Mouse (Mus musculus): ENCODE data around the gene 1700093K21Rik. TPM values are rescaled to one million over a fixed set of nuclear protein-coding genes. Genes with fewer than 3 reads are reported as not detected.

1700093K21Rik gene
- polyA plus RNA-seq, 1 experiment from 2014 or later = not detected

DNA sequence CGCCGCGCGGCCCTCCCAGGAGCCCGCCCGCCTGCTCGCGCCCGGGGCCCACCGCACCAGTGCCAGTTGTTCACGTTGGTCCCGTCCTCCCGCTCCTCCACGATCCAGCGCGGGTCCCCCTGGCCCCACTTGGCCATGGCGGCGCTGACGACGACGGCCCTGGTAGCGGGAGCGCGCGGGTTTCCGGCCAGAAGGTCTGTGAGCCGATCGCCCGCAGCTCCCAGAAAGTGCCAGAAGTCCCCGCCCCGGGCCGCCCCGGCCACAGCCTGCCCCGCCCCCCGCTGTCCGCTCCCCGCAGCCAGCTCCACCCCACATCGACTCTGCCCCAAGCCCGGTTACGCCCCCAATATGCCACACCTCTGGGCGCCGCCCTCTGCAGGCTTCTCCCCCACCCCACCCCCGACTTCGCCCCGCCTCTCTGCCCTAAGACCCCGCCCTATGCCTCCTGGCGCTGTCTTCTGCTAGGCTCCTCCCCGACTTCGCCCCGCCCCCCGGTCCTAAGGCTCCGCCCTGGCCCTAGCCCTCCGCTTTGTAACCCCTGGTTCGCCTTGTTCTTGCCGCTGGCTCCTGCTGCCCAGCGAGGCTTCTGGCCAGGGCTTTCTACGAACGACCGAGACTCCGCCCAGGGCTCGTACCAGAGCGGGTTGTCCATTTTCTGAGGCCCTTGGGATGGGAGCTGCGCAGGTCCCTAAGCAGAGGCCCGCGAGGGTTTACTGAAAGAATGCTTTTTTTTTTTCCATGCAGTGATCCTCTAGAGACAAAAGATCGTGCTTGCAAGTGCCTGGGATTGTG, 23.0 kb downstream of the 1700093K21Rik start, which contains the start of gene Ahsa2:
TSS of gene Ahsa2 (minus strand) at position 313 of the 792 bp plus-strand sequence.
- in situ Hi-C loops (cut with MboI; ENCODE audit: low pct_unique_long_range_greater_than_20kb) = loop anchor here (5.0 to 25.0 kb wide), 2 partner anchors 69 to 389 kb away; partner anchors contain the start of gene Papolg
- H3K27me3 ChIP-seq = no peaks in the 10 kb centered on the region
- ATAC-seq (peak; percentile 94), DNase-seq (ENCODE audit: low read depth, low spot score) (peak; percentile 75)
- ChIA-PET POLR2A (interaction anchor here (2.2 kb wide), 1 partner anchor 10 kb away, joined by 8 read pairs; no protein-coding TSS in a partner anchor), CTCF (interaction anchor here (1.0 to 1.2 kb wide), 2 partner anchors 13 to 21 kb away, joined by 3 read pairs; no protein-coding TSS in a partner anchor)
- no peak for TF ChIP-seq CTCF (IDR thresholded peaks at IDR 0.05)

DNA sequence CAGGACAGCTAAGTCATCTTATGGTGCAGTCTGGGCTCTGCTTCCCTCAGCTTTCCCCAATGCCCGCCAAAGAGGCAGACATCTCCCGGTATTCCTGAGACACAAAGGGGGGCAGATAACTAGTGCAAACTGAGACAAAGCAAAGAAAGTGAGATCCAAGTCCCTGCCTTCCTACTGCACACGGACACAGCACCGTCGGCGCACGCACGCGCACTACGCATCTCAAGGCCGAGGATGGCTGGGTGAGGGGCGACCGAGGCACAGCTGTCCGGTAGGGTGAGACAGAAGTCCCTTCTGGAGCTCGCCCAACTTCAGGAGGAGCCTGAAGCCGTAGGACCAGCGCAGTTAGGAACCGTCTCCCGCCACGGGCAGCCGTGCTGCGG, 23.6 kb downstream of the 1700093K21Rik start:
- POLR2A ChIA-PET = interaction anchor here (2.2 kb wide), 1 partner anchor 9 kb away, joined by 8 read pairs; no protein-coding TSS in a partner anchor
- DNase-seq (ENCODE audit: low read depth, low spot score) (no peak), ATAC-seq (peak; percentile 67)
- in situ Hi-C loops (cut with MboI; ENCODE audit: low pct_unique_long_range_greater_than_20kb) = loop anchor here (5.0 to 25.0 kb wide), 2 partner anchors 70 to 390 kb away; partner anchors contain the start of gene Papolg
- CTCF ChIA-PET = interaction anchor here (1.0 to 1.3 kb wide), 2 partner anchors 21 to 510 kb away, joined by 3 read pairs; no protein-coding TSS in a partner anchor
- no peak for TF ChIP-seq CTCF (IDR thresholded peaks at IDR 0.05)
- no peaks in the 10 kb centered on the region for H3K27me3 ChIP-seq

DNA sequence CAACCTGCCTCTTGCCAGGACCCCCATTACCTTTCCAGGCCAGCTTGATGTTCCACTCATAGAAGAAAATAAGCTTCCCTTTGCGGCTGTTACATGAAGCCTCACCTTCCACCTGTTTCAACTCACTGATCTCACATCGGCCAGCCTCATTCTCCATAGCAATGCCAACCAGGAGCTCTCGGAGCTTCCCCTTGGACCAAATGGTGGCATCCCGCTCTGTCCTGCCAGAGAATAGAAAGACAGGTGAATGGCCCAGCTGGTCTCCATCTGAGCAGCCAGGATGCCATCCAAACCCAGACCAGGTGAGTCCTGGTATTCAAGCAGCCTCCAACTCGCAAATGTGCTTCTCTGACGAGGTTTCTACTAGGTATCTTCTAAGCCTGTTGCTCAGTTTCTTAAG, 24.3 kb downstream of the 1700093K21Rik start:
- H3K27me3 ChIP-seq = no peaks in the 10 kb centered on the region
- POLR2A ChIA-PET = interaction anchor here (2.2 kb wide), 1 partner anchor 9 kb away, joined by 8 read pairs; no protein-coding TSS in a partner anchor
- DNase-seq (ENCODE audit: low read depth, low spot score) = no peak
- no peak for TF ChIP-seq CTCF (IDR thresholded peaks at IDR 0.05)
- in situ Hi-C loops (cut with MboI; ENCODE audit: low pct_unique_long_range_greater_than_20kb) = loop anchor here (5.0 to 25.0 kb wide), 2 partner anchors 71 to 391 kb away; partner anchors contain the start of gene Papolg
- CTCF ChIA-PET = interaction anchor here (0.9 to 1.3 kb wide), 2 partner anchors 158 to 509 kb away, joined by 3 read pairs; no protein-coding TSS in a partner anchor
- no peak for ATAC-seq

- TF ChIP-seq CTCF (IDR thresholded peaks at IDR 0.05) = no peak
- in situ Hi-C loops (cut with MboI; ENCODE audit: low pct_unique_long_range_greater_than_20kb) = loop anchor here (5.0 to 25.0 kb wide), 2 partner anchors 72 to 392 kb away; partner anchors contain the start of gene Papolg
- DNase-seq (ENCODE audit: low read depth, low spot score) = no peak
- no peak for ATAC-seq
- H3K27me3 ChIP-seq = no peaks in the 10 kb centered on the region
- CTCF ChIA-PET = interaction anchor here (1.2 kb wide), 1 partner anchor 24 kb away, joined by 3 read pairs; no protein-coding TSS in a partner anchor
- POLR2A ChIA-PET = no interaction called here
These were observed 25.7 kb downstream of the 1700093K21Rik start for GRCm38 (mm10) chr11:23495231-23495630.

GRCm38 (mm10) chr11:23492048-23492790, 28.7 kb downstream of the 1700093K21Rik start:
- in situ Hi-C loops (cut with MboI; ENCODE audit: low pct_unique_long_range_greater_than_20kb) = loop anchor here (25.0 kb wide), 1 partner anchor 395 kb away; the partner anchor contains the start of gene Papolg
- ChIA-PET POLR2A (interaction anchor here (0.6 to 1.6 kb wide), 3 partner anchors 10 to 158 kb away, joined by 3 to 4 read pairs (median 3); no protein-coding TSS in a partner anchor), CTCF (interaction anchor here (2.8 kb wide), 1 partner anchor 11 kb away, joined by 18 read pairs; no protein-coding TSS in a partner anchor)
- DNase-seq (ENCODE audit: low read depth, low spot score) = no peak
- TF ChIP-seq CTCF (IDR thresholded peaks at IDR 0.05) = no peak
- ATAC-seq = no peak
- H3K27me3 ChIP-seq = no peaks in the 10 kb centered on the region

DNA sequence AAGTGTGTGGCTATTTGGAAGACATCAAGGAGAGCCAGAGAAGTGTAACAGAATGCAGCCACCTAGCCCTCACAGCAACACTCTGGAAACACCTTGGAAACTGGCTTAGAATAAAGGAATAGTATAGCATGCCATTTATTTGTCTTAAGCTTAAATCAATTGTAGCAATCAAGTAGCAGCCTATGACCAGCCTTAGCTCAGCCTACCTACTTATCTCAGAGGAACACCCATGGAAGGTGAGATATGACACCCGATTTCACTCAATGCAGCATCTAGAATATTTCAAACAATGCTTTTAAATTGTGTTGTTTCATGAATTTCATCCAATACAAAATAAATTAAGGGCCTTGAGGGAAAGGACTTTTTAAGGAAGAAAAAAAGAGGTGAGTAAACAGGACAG, 31.0 kb downstream of the 1700093K21Rik start:
- no peaks in the 10 kb centered on the region for H3K27me3 ChIP-seq
- ChIA-PET POLR2A (interaction anchor here (0.6 kb wide), 1 partner anchor 148 kb away, joined by 7 read pairs; no protein-coding TSS in a partner anchor), CTCF (interaction anchor here (1.2 kb wide), 1 partner anchor 14 kb away, joined by 5 read pairs; no protein-coding TSS in a partner anchor)
- no peak for ATAC-seq
- TF ChIP-seq CTCF (IDR thresholded peaks at IDR 0.05) = no peak
- no peak for DNase-seq (ENCODE audit: low read depth, low spot score)
- in situ Hi-C loops (cut with MboI; ENCODE audit: low pct_unique_long_range_greater_than_20kb) = loop anchor here (25.0 kb wide), 1 partner anchor 397 kb away; the partner anchor contains the start of gene Papolg

Other genes starting within 250 kb of the 1700093K21Rik start
- gene Usp34, start 214.3 kb downstream of the 1700093K21Rik start, polyA plus RNA-seq (2021) = 49.4 TPM
- gene Ahsa2, start 23.1 kb downstream of the 1700093K21Rik start, polyA plus RNA-seq (2021) = 91.4 TPM
- 20.0 TPM for gene 0610010F05Rik, start 112.5 kb upstream of the 1700093K21Rik start, polyA plus RNA-seq (2021)
- gene Pus10, start 144.5 kb upstream of the 1700093K21Rik start, polyA plus RNA-seq (2021) = 20.5 TPM
- gene Pex13, start 144.8 kb upstream of the 1700093K21Rik start, polyA plus RNA-seq (2021) = 35.4 TPM
- gene Rel, start 249.8 kb upstream of the 1700093K21Rik start, polyA plus RNA-seq (2021) = 5.6 TPM